Mouse (Mus musculus): ENCODE measurements around the gene Cebpz.

The Cebpz gene

DNA sequence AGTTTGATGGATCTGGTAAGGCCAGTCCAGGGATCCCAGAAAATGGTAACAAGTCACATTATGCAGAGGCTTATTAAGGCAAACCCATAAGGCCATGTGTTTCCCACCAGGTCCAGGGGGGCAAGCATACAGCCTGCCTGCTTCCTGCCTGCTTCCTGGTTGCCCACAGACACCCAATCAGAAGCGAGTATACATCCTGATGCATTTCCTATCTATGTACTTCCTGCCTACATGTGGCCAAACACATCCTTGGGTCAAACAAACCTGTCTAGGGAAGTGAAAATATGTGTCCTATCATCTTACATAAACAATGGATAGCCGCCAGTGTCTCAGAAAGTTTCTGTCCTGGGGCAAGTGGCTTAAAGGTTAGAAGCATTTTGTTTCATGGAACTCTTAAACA lies 33.7 kb downstream of the Cebpz start:
- no peak for DNase-seq (ENCODE audit: low spot score in 2 of 2)

DNA sequence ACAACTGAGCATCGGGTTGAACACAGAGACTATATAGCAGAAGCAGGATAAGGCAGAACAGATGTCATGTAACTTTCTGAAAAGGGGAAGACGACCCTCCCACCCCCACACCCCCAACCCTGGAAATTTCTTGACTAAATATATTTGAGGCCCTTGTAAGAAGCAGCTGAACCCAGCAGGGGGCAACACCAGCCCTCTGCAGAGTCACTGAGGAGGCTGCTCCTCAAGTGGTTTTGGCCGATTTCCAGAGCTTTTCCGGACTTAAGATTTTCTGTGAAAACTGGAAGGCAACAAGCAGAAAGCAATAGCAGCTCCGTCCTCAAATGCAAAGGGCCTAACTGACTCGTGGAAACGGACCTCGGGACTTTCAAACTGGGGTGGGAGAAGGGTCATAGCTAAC lies 41.5 kb downstream of the Cebpz start:
- DNase-seq (ENCODE audit: low spot score in 2 of 2), result peak in 1 of 2 experiments; percentile 18

DNA sequence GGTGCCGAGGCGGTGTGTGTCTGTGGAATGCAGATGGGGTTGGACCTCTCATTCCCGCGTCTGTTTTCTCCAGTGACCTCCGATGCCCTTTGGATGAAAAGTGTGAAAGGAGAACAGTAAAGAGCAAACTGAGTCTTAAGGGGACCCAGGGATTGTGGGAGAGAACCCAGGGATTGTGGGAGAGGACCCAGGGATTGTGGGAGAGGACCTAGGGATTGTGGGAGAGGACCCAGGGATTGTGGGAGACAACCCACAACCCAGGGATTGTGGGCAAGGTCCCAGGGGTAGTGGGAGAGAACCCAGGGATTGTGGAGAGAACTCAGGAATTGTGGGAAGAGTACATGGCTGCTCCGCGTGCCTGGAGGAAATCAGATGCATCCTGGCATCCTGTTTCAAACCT lies 41.9 kb downstream of the Cebpz start:
- DNase-seq (ENCODE audit: low spot score in 2 of 2), result no peak

DNA sequence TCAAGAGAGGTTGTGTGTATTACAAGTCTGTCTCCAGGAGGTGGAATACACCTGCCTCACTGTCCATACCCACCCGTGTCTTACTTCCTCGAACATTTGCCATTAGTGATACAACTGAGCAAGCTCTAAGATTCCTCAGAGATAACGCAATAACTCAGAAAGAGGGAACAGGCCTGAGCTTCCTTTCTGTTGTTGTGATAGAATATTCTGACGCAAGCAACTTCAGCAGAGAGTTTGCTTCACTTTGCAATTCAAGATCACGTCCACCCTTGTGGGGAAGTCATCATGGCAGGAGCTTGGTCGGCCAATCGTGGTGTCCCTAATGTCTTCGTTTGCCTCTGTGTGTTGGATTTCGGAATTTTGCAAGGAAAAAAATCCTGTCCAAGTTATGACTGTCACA lies 45.8 kb downstream of the Cebpz start:
- DNase-seq (ENCODE audit: low spot score in 2 of 2), result no peak

DNA sequence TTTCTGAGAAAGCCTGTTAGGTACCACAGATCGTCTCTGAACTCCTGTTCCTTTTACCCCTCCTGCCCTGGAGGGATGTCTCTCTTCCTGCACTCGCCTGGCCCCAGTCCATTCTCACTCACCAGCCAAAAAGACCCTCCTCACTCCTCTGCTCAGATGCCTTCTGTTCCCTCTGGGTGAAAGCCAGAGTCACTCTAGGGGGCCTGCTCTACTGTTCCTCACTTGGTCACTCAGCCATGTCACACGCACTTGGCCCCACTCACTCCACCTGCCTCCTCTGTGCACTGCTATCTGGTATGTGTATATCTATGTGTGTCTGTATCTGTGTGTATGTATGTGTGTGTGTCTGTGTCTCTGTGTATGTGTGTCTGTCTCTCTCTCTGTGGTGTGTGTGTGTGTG lies 47.7 kb downstream of the Cebpz start:
- DNase-seq (ENCODE audit: low spot score in 2 of 2), result no peak

DNA sequence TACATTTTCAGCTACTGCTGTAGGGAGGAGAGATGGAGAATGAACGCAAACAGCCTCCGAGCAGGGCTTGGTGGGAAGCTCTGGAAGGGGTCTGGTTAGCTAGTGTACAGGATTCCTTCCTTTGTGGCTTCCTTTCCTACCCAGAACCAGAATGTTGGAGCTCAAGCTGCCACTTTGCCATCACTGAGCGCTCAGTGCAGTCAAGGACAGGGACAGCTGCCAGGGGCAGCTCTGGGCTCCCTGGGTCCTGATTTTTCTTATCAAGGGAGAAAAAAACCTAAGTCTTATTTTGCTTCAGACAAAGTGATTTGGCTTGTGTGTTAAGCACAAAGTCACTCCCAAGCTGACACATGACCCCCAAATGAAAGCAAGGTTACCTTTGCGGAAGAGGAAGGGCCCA lies 48.3 kb downstream of the Cebpz start:
- DNase-seq (ENCODE audit: low spot score in 2 of 2), result no peak

DNA sequence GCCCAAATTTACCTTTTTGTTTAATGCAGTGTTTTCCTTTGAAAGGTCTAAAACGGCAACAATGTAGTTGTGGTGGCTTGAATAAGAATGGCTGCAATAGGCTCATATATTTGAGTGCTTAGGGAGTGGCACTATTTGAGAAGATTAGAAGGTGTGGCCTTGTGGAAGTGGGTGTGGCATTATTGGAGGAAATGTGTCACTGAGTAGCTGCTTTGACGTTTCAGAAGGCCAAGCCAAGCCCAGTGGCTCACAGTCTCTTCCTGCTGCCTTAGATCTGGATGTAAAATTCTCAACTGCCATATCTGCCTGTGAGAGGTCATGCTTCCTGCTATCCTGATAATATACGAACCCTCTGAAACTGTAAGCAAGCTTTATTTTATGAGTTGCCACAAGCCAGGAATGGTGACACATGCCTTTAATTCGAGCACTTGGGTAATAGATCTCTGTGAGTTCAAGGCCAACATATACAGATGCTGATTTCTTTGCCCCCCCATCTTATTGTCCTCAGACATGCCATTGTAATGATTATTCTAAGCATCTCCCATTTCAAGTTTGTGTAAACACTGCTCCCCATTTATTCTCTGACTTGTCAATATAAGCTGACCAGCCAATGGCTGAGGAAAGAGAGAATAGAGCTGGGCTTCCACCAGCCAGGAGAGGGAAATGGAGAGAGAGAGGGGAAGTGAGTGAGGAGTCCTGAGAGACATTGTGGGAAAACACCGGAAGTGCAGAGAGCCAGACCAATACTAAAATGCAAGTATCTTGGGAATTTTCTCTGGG lies 51.4 kb downstream of the Cebpz start:
- no peak for DNase-seq (ENCODE audit: low spot score in 2 of 2)

DNA sequence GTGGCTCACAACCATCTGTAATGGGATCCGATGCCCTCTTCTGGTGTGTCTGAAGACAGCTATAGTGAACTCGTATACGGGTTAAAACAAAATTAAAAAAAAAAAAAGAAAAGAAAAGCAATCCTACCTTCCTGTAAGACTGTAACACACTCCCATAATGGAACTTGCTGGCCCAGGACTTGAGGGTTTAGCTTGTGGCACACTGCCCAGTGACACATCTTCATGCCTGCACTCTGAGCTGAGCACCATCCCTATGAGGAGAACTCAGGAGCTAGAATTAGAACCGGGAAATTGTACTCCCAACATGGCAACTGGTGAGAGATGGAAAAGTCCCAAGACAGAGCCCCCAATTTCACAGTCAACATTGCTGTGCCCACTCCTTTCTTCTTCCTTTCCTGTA lies 53.6 kb downstream of the Cebpz start:
- no peak for DNase-seq (ENCODE audit: low spot score in 2 of 2)

DNA sequence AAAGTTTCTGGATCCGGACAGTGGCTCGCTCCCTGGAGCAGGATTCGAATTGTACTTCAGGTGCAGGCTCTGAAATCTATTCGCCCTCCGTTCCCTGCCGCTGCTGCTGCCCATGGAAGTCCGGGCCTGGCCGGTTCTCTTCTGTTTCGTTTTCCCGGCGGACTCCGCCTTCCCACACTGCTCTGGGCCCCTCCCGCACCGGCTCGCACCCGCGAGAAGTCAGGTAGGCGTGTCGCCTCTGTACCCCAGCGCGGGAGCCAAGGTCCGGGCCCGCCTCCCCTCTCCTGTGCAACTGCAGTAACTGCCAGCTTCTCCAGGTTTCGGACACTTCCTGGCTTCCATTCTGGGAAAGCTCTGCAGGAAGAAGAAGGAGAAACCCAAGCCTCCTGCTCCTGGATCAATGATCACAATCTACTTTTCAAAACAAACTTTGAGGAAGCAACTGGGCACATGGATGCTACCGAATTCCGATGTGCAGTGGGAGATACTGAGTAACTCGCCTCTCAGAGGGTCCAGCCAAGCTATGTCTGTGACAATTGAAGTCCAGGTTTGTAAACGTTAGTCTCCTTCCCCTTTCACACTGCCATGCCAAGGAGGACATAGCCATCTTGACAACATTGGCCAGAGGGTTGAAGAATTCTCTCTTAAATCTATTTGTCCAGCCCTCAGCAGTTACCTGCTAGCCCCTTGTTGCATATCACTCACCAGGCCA lies 54.3 kb downstream of the Cebpz start, which contains the start of gene Eif2ak2:
Eif2ak2 (minus strand) TSS at position 173 of the 712 bp plus-strand sequence.
- DNase-seq (ENCODE audit: low spot score in 2 of 2), result peak; percentile 54 to 55

DNA sequence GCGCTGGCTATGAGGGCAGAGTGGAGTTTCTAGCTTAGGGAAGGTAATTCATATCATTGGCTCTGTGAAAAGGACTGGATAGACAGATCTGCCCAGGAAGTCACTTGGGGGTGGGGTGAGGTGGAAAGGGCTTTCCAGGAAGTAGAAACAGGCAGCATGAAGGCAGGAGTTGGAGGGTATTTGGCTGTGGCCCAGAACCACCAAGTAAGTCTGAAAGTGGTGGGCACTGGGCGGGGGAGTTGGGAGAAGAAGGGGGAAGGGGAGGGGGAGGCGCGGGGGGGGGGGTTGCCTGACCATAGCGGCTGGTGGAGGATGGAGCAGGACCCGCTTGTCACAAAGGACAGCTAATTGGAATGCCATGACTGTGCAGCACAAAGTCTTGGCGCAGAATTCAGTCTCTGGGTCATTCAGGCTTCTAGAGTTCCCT lies 55.0 kb downstream of the Cebpz start:
- DNase-seq (ENCODE audit: low spot score in 2 of 2), result no peak

DNA sequence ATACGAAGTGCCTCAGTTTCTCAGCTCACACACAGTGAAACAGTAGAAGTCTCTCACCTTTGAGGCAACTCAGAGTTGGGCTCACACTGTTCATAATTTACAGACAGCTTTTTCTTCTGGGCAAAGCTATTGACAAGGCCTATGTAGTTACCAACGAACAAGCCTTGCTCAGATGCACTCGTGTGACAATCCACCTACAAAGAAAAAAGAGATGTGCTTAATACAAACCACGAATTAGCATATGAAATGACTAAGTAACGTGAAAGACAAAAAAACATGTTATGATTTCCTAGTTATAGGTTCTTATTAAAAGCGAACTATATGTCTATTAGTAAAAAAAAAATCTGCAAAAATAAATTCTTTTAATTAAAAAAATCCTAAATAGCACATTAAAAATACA lies 63.0 kb downstream of the Cebpz start:
- DNase-seq (ENCODE audit: low spot score in 2 of 2), result no peak

Measured in frontal cortex, postnatal 36 days (tissue).